Mouse (Mus musculus) colon, adult 2 months (tissue): ENCODE data around the gene Gnb4. TPM values are rescaled to one million over a fixed set of nuclear protein-coding genes. Genes with fewer than 3 reads are reported as not detected.

ENCODE experiments used
- polyA plus RNA-seq: library from polyadenylated mRNA; depleted of rRNA; stranded (reverse); fragments of >200 nt; gene quantifications from 2 replicates; pipeline ENCODE4 v1.2.3, GENCODE M21; 2012; rRNA removed

The Gnb4 gene
- polyA plus RNA-seq = 11.8 and 15.2 TPM in 2 replicates

DNA sequence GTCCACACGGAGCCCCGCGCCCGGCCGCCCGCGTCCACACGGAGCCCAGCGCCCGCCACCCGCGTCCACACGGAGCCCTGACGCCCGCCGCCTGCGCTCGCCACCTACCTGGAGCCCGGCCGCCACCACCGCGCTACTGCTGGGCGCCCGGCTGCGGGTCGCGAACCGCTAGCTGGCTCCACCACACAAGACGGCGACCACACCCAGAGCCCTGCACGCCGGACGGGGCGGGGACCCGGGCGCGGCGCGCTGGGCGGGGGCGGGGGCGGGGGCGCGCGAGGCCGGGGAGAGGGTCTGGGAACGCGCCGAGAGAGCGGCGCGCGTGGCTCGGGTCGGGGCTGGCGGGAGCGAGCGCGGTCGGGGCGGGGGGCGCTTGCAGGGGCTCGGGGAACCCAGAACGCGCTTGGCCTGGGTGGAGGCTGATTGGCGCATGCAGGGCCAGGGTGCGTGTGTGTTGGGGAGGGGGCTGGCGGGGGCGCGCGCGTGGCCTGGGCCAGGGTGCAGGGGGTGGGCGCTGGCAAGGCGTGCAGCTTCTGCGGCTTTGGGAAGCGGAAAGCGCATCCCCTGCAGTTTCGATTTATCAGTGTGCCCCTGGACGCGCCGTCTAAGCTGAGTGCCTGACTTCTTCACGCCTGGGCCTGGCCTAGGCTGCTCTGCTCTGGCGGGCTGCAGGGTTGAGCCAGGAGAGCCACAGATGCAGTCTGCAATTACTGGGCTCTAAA is at the start of gene Gnb4:
Gene Gnb4 (minus strand): TSS at position 255 of the 722 bp plus-strand sequence.

Other genes starting within 250 kb of the Gnb4 start
- 3.1 and 3.6 TPM in 2 replicates for gene Pik3ca, start 218.9 kb downstream of the Gnb4 start, polyA plus RNA-seq
- not detected in 2 replicates for gene Kcnmb3, start 124.4 kb downstream of the Gnb4 start, polyA plus RNA-seq
- 14.7 and 16.2 TPM in 2 replicates for gene Zfp639, start 106.3 kb downstream of the Gnb4 start, polyA plus RNA-seq
- 10.5 and 10.8 TPM in 2 replicates for gene Mfn1, start 87.1 kb downstream of the Gnb4 start, polyA plus RNA-seq
- gene Actl6a, start 89.7 kb upstream of the Gnb4 start, polyA plus RNA-seq = 12.9 and 14.5 TPM in 2 replicates
- 277 and 290 TPM in 2 replicates for gene Ndufb5, start 120.4 kb upstream of the Gnb4 start, polyA plus RNA-seq
- gene Mrpl47, start 121.0 kb upstream of the Gnb4 start, polyA plus RNA-seq = 0.81 and 1.2 TPM in 2 replicates
- 0.68 and 1.6 TPM in 2 replicates for gene Usp13, start 201.0 kb upstream of the Gnb4 start, polyA plus RNA-seq